In the genomic region with DNA sequence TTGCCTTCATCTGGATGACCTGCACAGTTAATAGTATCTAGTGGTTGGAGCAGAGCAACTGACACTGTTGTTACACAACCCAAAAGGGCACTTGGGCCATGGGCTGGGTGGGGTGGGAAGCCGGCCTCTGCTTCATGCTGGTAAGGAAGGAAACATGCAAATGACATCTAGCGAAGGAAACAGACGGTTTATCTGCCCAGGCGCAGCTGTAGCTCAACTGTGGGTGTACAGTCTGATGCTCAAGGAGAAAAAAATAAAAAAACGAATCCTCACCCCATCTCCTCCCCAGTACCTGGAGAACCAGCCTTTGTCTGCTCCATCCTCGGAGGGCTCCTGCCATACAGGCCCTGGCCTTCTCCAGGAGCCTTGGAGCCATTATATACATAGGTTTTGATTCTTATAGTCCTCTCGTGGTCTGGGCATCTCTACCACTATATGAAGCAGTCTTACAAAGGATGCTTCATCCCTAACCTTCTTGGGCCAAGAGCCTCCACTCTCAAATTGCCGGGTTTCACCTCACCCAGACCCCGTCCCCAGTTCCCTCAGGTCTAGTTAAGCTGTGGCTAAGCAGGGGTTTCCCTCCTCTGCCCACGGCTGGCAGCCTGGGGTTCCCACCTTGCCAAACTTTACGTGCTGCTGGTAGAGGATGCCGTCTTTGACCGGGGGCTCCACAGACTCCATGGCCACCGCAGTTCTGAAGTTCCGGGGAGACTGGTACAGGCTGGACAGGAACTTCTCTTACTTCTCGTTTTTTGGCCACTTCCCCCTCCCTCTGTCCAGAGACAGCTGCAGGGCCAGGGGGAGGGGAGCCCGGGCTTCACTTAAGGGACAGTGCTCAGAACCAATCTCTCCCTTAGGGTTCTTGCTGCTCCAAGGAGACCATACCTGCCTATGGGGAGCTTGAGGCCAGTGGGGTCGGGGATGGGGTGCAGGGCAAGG, we compare ENCODE assay signal across 12 mouse cellular contexts. TPM values are rescaled to one million over a fixed set of nuclear protein-coding genes. Genes with fewer than 3 reads are reported as not detected.
DNase-seq lines count a peak whose midpoint lies in the region; ATAC-seq and TF ChIP-seq lines count a peak whose summit lies in the region.
"Had no signal": no experiment of that assay in that cellular context is flagged by ENCODE, and none has a peak within 500 bp of the region (broad histone marks: within the 10 kb centered on the region; RNA-seq: fewer than 3 reads in every experiment).

No protein-coding gene starts in this region.

- no peaks in the 10 kb centered on the region for H3K9me3 ChIP-seq in heart, embryonic 16.5 days (replicated peaks; ENCODE audit: control insufficient read depth, low read length)
- no peaks in the 10 kb centered on the region for H3K9me3 ChIP-seq in heart, embryonic 10.5 days
- H3K9me3 ChIP-seq in liver, embryonic 12.5 days (replicated peaks) = no peaks in the 10 kb centered on the region
- H3K9me3 ChIP-seq in hindbrain, postnatal 0 days (ENCODE audit: low read length) = no peaks in the 10 kb centered on the region
- H3K9me3 ChIP-seq: midbrain, embryonic 15.5 days had no signal

- H3K4me1 ChIP-seq in heart, embryonic 16.5 days (ENCODE audit: control insufficient read depth, insufficient read depth, low read length) = no peaks in the 10 kb centered on the region; the same call in 1 of the 2 replicates
- H3K4me1 ChIP-seq in heart, embryonic 10.5 days = peaks cover 9% of the 10 kb centered on the region
- H3K4me1 ChIP-seq in bone marrow, adult 2 months (ENCODE audit: control insufficient read depth, insufficient read depth, low read length) = peaks cover 18% of the 10 kb centered on the region
- H3K4me1 ChIP-seq in liver, embryonic 12.5 days = peaks cover 44% of the 10 kb centered on the region
- H3K4me1 ChIP-seq in thymus, adult 2 months (replicated peaks; ENCODE audit: control insufficient read depth, insufficient read depth, low read length) = peaks cover 6% of the 10 kb centered on the region; the same call in 1 of the 2 replicates
- no peaks in the 10 kb centered on the region for H3K4me1 ChIP-seq in hindbrain, postnatal 0 days (ENCODE audit: insufficient read depth, low read length)
- H3K4me1 ChIP-seq: midbrain, embryonic 15.5 days had no signal

- 0 out of 2 replicates have a peak overlapping the region, but pooled peaks have one; percentile 9 for H3K27ac ChIP-seq in heart, embryonic 16.5 days (ENCODE audit: low read length)
- H3K27ac ChIP-seq in heart, embryonic 10.5 days = no peak overlapping the region
- H3K27ac ChIP-seq in bone marrow, adult 2 months (ENCODE audit: control insufficient read depth, insufficient read depth, low read depth, low read length, poor library complexity) = peak overlapping the region; percentile 97
- peak overlapping the region; percentile 73 for H3K27ac ChIP-seq in liver, embryonic 12.5 days
- no peak overlapping the region for H3K27ac ChIP-seq in thymus, adult 2 months (ENCODE audit: control insufficient read depth, insufficient read depth, low read length)
- H3K27ac ChIP-seq in hindbrain, postnatal 0 days = no peak overlapping the region
- H3K27ac ChIP-seq: kidney, postnatal 0 days; midbrain, embryonic 15.5 days had no signal

- H3K36me3 ChIP-seq in heart, embryonic 16.5 days (ENCODE audit: control insufficient read depth, insufficient read depth) = peaks cover 23% of the 10 kb centered on the region
- H3K36me3 ChIP-seq in heart, embryonic 10.5 days = peaks cover 46% of the 10 kb centered on the region
- H3K36me3 ChIP-seq in liver, embryonic 12.5 days = peaks cover 46% of the 10 kb centered on the region
- H3K36me3 ChIP-seq in thymus, adult 2 months (ENCODE audit: control insufficient read depth, insufficient read depth, low read length) = peaks cover 15% of the 10 kb centered on the region
- peaks cover 29% of the 10 kb centered on the region for H3K36me3 ChIP-seq in hindbrain, postnatal 0 days (ENCODE audit: insufficient read depth, low read length)

- ATAC-seq in heart, embryonic 16.5 days (replicated peaks; ENCODE audit: extremely low read depth, insufficient read depth, low FRiP score) = no peak
- ATAC-seq in liver, embryonic 12.5 days = peak; percentile 53
- ATAC-seq in neutrophil, adult 5-6 weeks (ENCODE audit: extremely low read depth, insufficient number of reproducible peaks, low FRiP score, poor library complexity, severe bottlenecking) = peak; percentile 46
- no peak for ATAC-seq in hindbrain, postnatal 0 days
- ATAC-seq: activated CD4-positive, CD25-positive, alpha-beta regulatory T cell, adult 4 months; midbrain, embryonic 15.5 days had no signal

- no peak overlapping the region for H3K4me3 ChIP-seq in heart, embryonic 16.5 days (ENCODE audit: low read length)
- no peak overlapping the region for H3K4me3 ChIP-seq in heart, embryonic 10.5 days
- H3K4me3 ChIP-seq in bone marrow, adult 2 months (replicated peaks; ENCODE audit: control insufficient read depth, low read depth, low read length) = peak overlapping the region; percentile 83
- 0 out of 2 replicates have a peak overlapping the region, but pooled peaks have one; percentile 11 for H3K4me3 ChIP-seq in liver, embryonic 12.5 days
- no peak overlapping the region for H3K4me3 ChIP-seq in thymus, adult 2 months (ENCODE audit: control insufficient read depth, insufficient read depth, low read length)
- no peak overlapping the region for H3K4me3 ChIP-seq in hindbrain, postnatal 0 days (ENCODE audit: low read length)
- H3K4me3 ChIP-seq: midbrain, embryonic 15.5 days had no signal

- WGBS in heart, embryonic 16.5 days = 69% methylated on average over 18 of the region's 18 CpGs
- WGBS in heart, embryonic 10.5 days = 74% methylated on average over 18 of the region's 18 CpGs
- WGBS in bone marrow, adult 2 months = 2% methylated on average over 18 of the region's 18 CpGs
- 24% methylated on average over 18 of the region's 18 CpGs for WGBS in liver, embryonic 12.5 days (ENCODE audit: insufficient replicate concordance)
- WGBS in thymus, adult 2 months = 15% methylated on average over 18 of the region's 18 CpGs
- WGBS in hindbrain, postnatal 0 days = 81% methylated on average over 18 of the region's 18 CpGs

- H3K9ac ChIP-seq in heart, embryonic 16.5 days (ENCODE audit: low read length) = no peak overlapping the region
- H3K9ac ChIP-seq in liver, embryonic 12.5 days = peak overlapping the region; percentile 45; the same call in 1 of the 2 replicates
- no peak overlapping the region for H3K9ac ChIP-seq in hindbrain, postnatal 0 days (replicated peaks; ENCODE audit: low read length)
- H3K9ac ChIP-seq: midbrain, embryonic 15.5 days had no signal

- H3K4me2 ChIP-seq in heart, embryonic 16.5 days (ENCODE audit: low read depth, low read length) = no peak overlapping the region
- peak overlapping the region; percentile 21 for H3K4me2 ChIP-seq in liver, embryonic 12.5 days
- no peak overlapping the region for H3K4me2 ChIP-seq in hindbrain, postnatal 0 days (ENCODE audit: low read depth, low read length)
- H3K4me2 ChIP-seq: midbrain, embryonic 15.5 days had no signal

- H3K27me3 ChIP-seq in heart, embryonic 16.5 days (ENCODE audit: control insufficient read depth, insufficient read depth, low read length) = no peaks in the 10 kb centered on the region
- no peaks in the 10 kb centered on the region for H3K27me3 ChIP-seq in heart, embryonic 10.5 days (ENCODE audit: insufficient read depth, poor library complexity, severe bottlenecking)
- H3K27me3 ChIP-seq in liver, embryonic 12.5 days (replicated peaks) = no peaks in the 10 kb centered on the region
- no peaks in the 10 kb centered on the region for H3K27me3 ChIP-seq in thymus, adult 2 months (ENCODE audit: control insufficient read depth, insufficient read depth, low read length)
- H3K27me3 ChIP-seq in hindbrain, postnatal 0 days (ENCODE audit: insufficient read depth, low read length) = no peaks in the 10 kb centered on the region
- H3K27me3 ChIP-seq: midbrain, embryonic 15.5 days had no signal

- DNase-seq in heart, embryonic 10.5 days (ENCODE audit: low spot score) = no peak
- no peak for DNase-seq in thymus, adult 2 months
- no peak for DNase-seq in left cerebral cortex, adult 18-20 months (ENCODE audit: low spot score in 2 of 2)
- no peak for DNase-seq in hindbrain, postnatal 0 days (ENCODE audit: low spot score)
- DNase-seq: cerebellum, adult 9-10 months had no signal

- TF ChIP-seq CTCF in bone marrow, adult 2 months (IDR thresholded peaks at IDR 0.05; ENCODE audit: control insufficient read depth, insufficient read depth, low read length) = no peak
- TF ChIP-seq CTCF in thymus, adult 2 months (IDR thresholded peaks at IDR 0.05; ENCODE audit: borderline replicate concordance, control insufficient read depth, extremely low read depth, insufficient read depth, low read length, poor library complexity) = no peak
- TF ChIP-seq CTCF in hindbrain, postnatal 0 days (IDR thresholded peaks at IDR 0.05; ENCODE audit: low read depth) = no peak

- TF ChIP-seq POLR2A in bone marrow, adult 2 months (IDR thresholded peaks at IDR 0.05; ENCODE audit: borderline replicate concordance, control insufficient read depth, low read depth, low read length) = peak; percentile 74; the same call in 1 of the 2 replicates
- no peak for TF ChIP-seq POLR2A in thymus, adult 2 months (IDR thresholded peaks at IDR 0.05; ENCODE audit: control insufficient read depth, extremely low read depth, insufficient read depth, low read length, poor library complexity)

RNA-seq across cellular contexts. Expression of a gene that starts 1.0 kb away (rescaled TPM):
- polyA plus RNA-seq in heart, embryonic 16.5 days (2015; fragmentation: Nextera tagmentation; extraction: Ambion mirVana) = 1.9 and 2.2 TPM in 2 replicates
- polyA plus RNA-seq in heart, embryonic 10.5 days (2016; fragmentation: Nextera tagmentation; extraction: Ambion mirVana) = 0.57 and 2.4 TPM in 2 replicates
- 80.8 and 191 TPM in 2 replicates for polyA plus RNA-seq in bone marrow, adult 2 months (2011; ENCODE audit: insufficient read depth, insufficient read length, low replicate concordance, missing spikeins)
- polyA plus RNA-seq in liver, embryonic 12.5 days (2016; fragmentation: Nextera tagmentation; extraction: Ambion mirVana) = 3.4 and 4.4 TPM in 2 replicates
- 193 and 198 TPM in 2 replicates for total RNA-seq in neutrophil, adult 5-6 weeks (2017)
- 18.2 and 21.9 TPM in 2 replicates for polyA plus RNA-seq in thymus, adult 2 months (2012; rRNA removed)
- 10 to 100 TPM in 1 of 2 experiments, 1 to 10 TPM in 1; 9.1 to 12.2 TPM for total RNA-seq in left cerebral cortex, adult 18-20 months (2021)
- total RNA-seq in hindbrain, postnatal 0 days (2014; rRNA removed) = 4.7 and 5.2 TPM in 2 replicates
- 1.1 and 1.6 TPM in 2 replicates for polyA plus RNA-seq in hindbrain, postnatal 0 days (2015; fragmentation: Nextera tagmentation; extraction: Ambion mirVana)

RNA-seq across cellular contexts. Expression of a gene that starts 8.4 kb away (rescaled TPM):
- polyA plus RNA-seq in heart, embryonic 16.5 days (2015; fragmentation: Nextera tagmentation; extraction: Ambion mirVana) = 31.9 and 32.1 TPM in 2 replicates
- 43.4 and 64.1 TPM in 2 replicates for polyA plus RNA-seq in heart, embryonic 10.5 days (2016; fragmentation: Nextera tagmentation; extraction: Ambion mirVana)
- polyA plus RNA-seq in bone marrow, adult 2 months (2011; ENCODE audit: insufficient read depth, insufficient read length, low replicate concordance, missing spikeins) = 21.4 and 40.3 TPM in 2 replicates
- polyA plus RNA-seq in liver, embryonic 12.5 days (2016; fragmentation: Nextera tagmentation; extraction: Ambion mirVana) = 40.2 and 42.0 TPM in 2 replicates
- total RNA-seq in neutrophil, adult 5-6 weeks (2017) = 107 and 116 TPM in 2 replicates
- 97.8 and 100.0 TPM in 2 replicates for polyA plus RNA-seq in thymus, adult 2 months (2012; rRNA removed)
- 10 to 100 TPM; 52.2 to 62.0 TPM for total RNA-seq in left cerebral cortex, adult 18-20 months (2021)
- 48.6 and 53.4 TPM in 2 replicates for total RNA-seq in hindbrain, postnatal 0 days (2014; rRNA removed)
- 44.4 and 47.2 TPM in 2 replicates for polyA plus RNA-seq in hindbrain, postnatal 0 days (2015; fragmentation: Nextera tagmentation; extraction: Ambion mirVana)

RNA-seq across cellular contexts. Expression of a gene that starts 14.6 kb away (rescaled TPM):
- 229 and 248 TPM in 2 replicates for polyA plus RNA-seq in heart, embryonic 16.5 days (2015; fragmentation: Nextera tagmentation; extraction: Ambion mirVana)
- polyA plus RNA-seq in heart, embryonic 10.5 days (2016; fragmentation: Nextera tagmentation; extraction: Ambion mirVana) = 397 and 462 TPM in 2 replicates
- 21.9 and 89.6 TPM in 2 replicates for polyA plus RNA-seq in bone marrow, adult 2 months (2011; ENCODE audit: insufficient read depth, insufficient read length, low replicate concordance, missing spikeins)
- 44.3 and 45.2 TPM in 2 replicates for polyA plus RNA-seq in liver, embryonic 12.5 days (2016; fragmentation: Nextera tagmentation; extraction: Ambion mirVana)
- 43.2 and 47.3 TPM in 2 replicates for total RNA-seq in neutrophil, adult 5-6 weeks (2017)
- polyA plus RNA-seq in thymus, adult 2 months (2012; rRNA removed) = 25.6 and 29.5 TPM in 2 replicates
- 100 to 1,000 TPM in 1 of 2 experiments, 10 to 100 TPM in 1; 91.7 to 101 TPM for total RNA-seq in left cerebral cortex, adult 18-20 months (2021)
- total RNA-seq in hindbrain, postnatal 0 days (2014; rRNA removed) = 43.4 and 49.9 TPM in 2 replicates
- 133 TPM in 2 replicates for polyA plus RNA-seq in hindbrain, postnatal 0 days (2015; fragmentation: Nextera tagmentation; extraction: Ambion mirVana)

RNA-seq across cellular contexts. Expression of a gene that starts 40.2 kb away (rescaled TPM):
- 59.4 and 62.5 TPM in 2 replicates for polyA plus RNA-seq in heart, embryonic 16.5 days (2015; fragmentation: Nextera tagmentation; extraction: Ambion mirVana)
- 101 and 166 TPM in 2 replicates for polyA plus RNA-seq in heart, embryonic 10.5 days (2016; fragmentation: Nextera tagmentation; extraction: Ambion mirVana)
- 2.2 and 3.5 TPM in 2 replicates for polyA plus RNA-seq in bone marrow, adult 2 months (2011; ENCODE audit: insufficient read depth, insufficient read length, low replicate concordance, missing spikeins)
- 24.2 and 27.0 TPM in 2 replicates for polyA plus RNA-seq in liver, embryonic 12.5 days (2016; fragmentation: Nextera tagmentation; extraction: Ambion mirVana)
- 0.12 TPM in 2 replicates for total RNA-seq in neutrophil, adult 5-6 weeks (2017)
- polyA plus RNA-seq in thymus, adult 2 months (2012; rRNA removed) = 7.8 and 9.8 TPM in 2 replicates
- 100 to 1,000 TPM; 263 to 271 TPM for total RNA-seq in left cerebral cortex, adult 18-20 months (2021)
- total RNA-seq in hindbrain, postnatal 0 days (2014; rRNA removed) = 442 and 446 TPM in 2 replicates
- 369 and 371 TPM in 2 replicates for polyA plus RNA-seq in hindbrain, postnatal 0 days (2015; fragmentation: Nextera tagmentation; extraction: Ambion mirVana)

RNA-seq across cellular contexts. Expression of a gene that starts 42.8 kb away (rescaled TPM):
- 22.6 and 23.9 TPM in 2 replicates for polyA plus RNA-seq in heart, embryonic 16.5 days (2015; fragmentation: Nextera tagmentation; extraction: Ambion mirVana)
- polyA plus RNA-seq in heart, embryonic 10.5 days (2016; fragmentation: Nextera tagmentation; extraction: Ambion mirVana) = 25.9 and 44.0 TPM in 2 replicates
- polyA plus RNA-seq in bone marrow, adult 2 months (2011; ENCODE audit: insufficient read depth, insufficient read length, low replicate concordance, missing spikeins) = 104 and 152 TPM in 2 replicates
- polyA plus RNA-seq in liver, embryonic 12.5 days (2016; fragmentation: Nextera tagmentation; extraction: Ambion mirVana) = 15.9 and 17.5 TPM in 2 replicates
- total RNA-seq in neutrophil, adult 5-6 weeks (2017) = 108 and 118 TPM in 2 replicates
- 381 and 409 TPM in 2 replicates for polyA plus RNA-seq in thymus, adult 2 months (2012; rRNA removed)
- total RNA-seq in left cerebral cortex, adult 18-20 months (2021) = 10 to 100 TPM; 77.0 to 81.8 TPM
- total RNA-seq in hindbrain, postnatal 0 days (2014; rRNA removed) = 60.2 and 87.5 TPM in 2 replicates
- 38.8 and 38.9 TPM in 2 replicates for polyA plus RNA-seq in hindbrain, postnatal 0 days (2015; fragmentation: Nextera tagmentation; extraction: Ambion mirVana)

Comparison
In these comparisons a context has a peak if more than half of its experiments do, and no peak if none do; other contexts are left out.
1. H3K27ac ChIP-seq: peak in heart, embryonic 16.5 days (single experiment), bone marrow, adult 2 months (single experiment) and liver, embryonic 12.5 days (single experiment); none in heart, embryonic 10.5 days (single experiment), thymus, adult 2 months (single experiment) and hindbrain, postnatal 0 days (single experiment).
2. ATAC-seq: peak in liver, embryonic 12.5 days (single experiment) and neutrophil, adult 5-6 weeks (single experiment); none in heart, embryonic 16.5 days (single experiment) and hindbrain, postnatal 0 days (single experiment).
3. H3K4me3 ChIP-seq: peak in bone marrow, adult 2 months (single experiment) and liver, embryonic 12.5 days (single experiment); none in heart, embryonic 16.5 days (single experiment), heart, embryonic 10.5 days (single experiment), thymus, adult 2 months (single experiment) and hindbrain, postnatal 0 days (single experiment).